ENCODE assay signal across 21 mouse cellular contexts in the genomic region with DNA sequence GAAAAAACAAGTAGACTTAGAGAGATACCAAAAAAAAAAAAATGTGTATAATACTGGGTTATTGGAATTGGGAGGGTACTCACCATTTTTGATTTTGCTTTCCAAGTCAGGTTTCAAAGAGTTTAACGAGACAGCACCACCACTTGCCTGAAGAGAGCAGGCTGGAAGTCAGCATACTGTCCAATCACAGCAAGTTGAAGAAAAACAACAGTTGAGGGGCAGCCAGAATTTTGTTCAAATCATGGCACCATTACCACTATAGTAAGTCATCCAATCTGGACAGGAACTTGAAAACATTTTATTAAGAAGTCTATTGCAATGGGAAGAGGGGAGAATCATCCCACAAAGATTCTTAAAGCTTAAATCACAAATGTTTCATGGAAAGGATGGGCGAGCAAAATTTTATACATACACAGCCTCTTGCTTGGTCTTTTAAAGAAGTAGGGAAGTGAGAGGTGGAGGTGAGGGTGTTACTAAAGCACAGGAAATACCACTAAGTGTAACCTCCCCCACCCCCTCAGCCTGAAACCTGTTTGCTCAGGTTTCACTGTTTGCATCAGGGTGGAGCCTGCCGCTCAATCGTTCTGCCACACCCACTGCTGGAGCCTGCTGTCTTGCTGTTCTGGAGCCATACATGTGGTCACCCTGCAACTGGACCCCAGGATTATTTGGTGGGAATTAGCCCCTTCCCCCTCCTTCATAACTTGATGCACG.
DNase-seq lines count a peak whose midpoint lies in the region; ATAC-seq and TF ChIP-seq lines count a peak whose summit lies in the region.
"Had no signal": no experiment of that assay in that cellular context is flagged by ENCODE, and none has a peak within 500 bp of the region (broad histone marks: within the 10 kb centered on the region; RNA-seq: fewer than 3 reads in every experiment).

No protein-coding gene starts in this region.

- H3K4me2 ChIP-seq in lung, embryonic 14.5 days, result no peak overlapping the region
- no peak overlapping the region for H3K4me2 ChIP-seq in stomach, postnatal 0 days (replicated peaks; ENCODE audit: low read depth)
- H3K4me2 ChIP-seq: embryonic facial prominence, embryonic 15.5 days; forebrain, embryonic 12.5 days; limb, embryonic 13.5 days; neural tube, embryonic 12.5 days had no signal

- no peaks in the 10 kb centered on the region for H3K27me3 ChIP-seq in lung, embryonic 14.5 days (ENCODE audit: insufficient read depth, low read length)
- no peaks in the 10 kb centered on the region for H3K27me3 ChIP-seq in stomach, postnatal 0 days (ENCODE audit: control insufficient read depth, insufficient read depth, low read length)
- H3K27me3 ChIP-seq: embryonic facial prominence, embryonic 15.5 days; forebrain, embryonic 12.5 days; limb, embryonic 13.5 days; megakaryocyte, embryonic 14.5 days; neural tube, embryonic 12.5 days had no signal

- WGBS in lung, embryonic 14.5 days, result 37% methylated on average over 5 of the region's 5 CpGs
- 47% methylated on average over 5 of the region's 5 CpGs for WGBS in stomach, postnatal 0 days

- H3K4me3 ChIP-seq in lung, embryonic 14.5 days (ENCODE audit: low read depth, low read length), result no peak overlapping the region
- no peak overlapping the region for H3K4me3 ChIP-seq in stomach, postnatal 0 days (ENCODE audit: low read depth, low read length)
- H3K4me3 ChIP-seq: embryonic facial prominence, embryonic 15.5 days; forebrain, embryonic 12.5 days; limb, embryonic 13.5 days; megakaryocyte, embryonic 14.5 days; neural tube, embryonic 12.5 days had no signal

- no peak for ATAC-seq in lung, embryonic 14.5 days (ENCODE audit: insufficient read depth)
- no peak for ATAC-seq in stomach, postnatal 0 days (ENCODE audit: low FRiP score, low TSS enrichment)
- ATAC-seq: hindbrain, embryonic 16.5 days had no signal

- no peaks in the 10 kb centered on the region for H3K9me3 ChIP-seq in lung, embryonic 14.5 days (ENCODE audit: low read depth, low read length)
- H3K9me3 ChIP-seq in stomach, postnatal 0 days (ENCODE audit: control insufficient read depth, low read length), result no peaks in the 10 kb centered on the region
- H3K9me3 ChIP-seq: embryonic facial prominence, embryonic 15.5 days; forebrain, embryonic 12.5 days; limb, embryonic 13.5 days; megakaryocyte, embryonic 14.5 days; neural tube, embryonic 12.5 days had no signal

- no peaks in the 10 kb centered on the region for H3K4me1 ChIP-seq in lung, embryonic 14.5 days (ENCODE audit: insufficient read depth)
- no peaks in the 10 kb centered on the region for H3K4me1 ChIP-seq in stomach, postnatal 0 days (replicated peaks; ENCODE audit: control insufficient read depth, insufficient read depth)
- H3K4me1 ChIP-seq: embryonic facial prominence, embryonic 15.5 days; forebrain, embryonic 12.5 days; megakaryocyte, embryonic 14.5 days; neural tube, embryonic 12.5 days had no signal

- TF ChIP-seq CTCF in lung, embryonic 14.5 days (IDR thresholded peaks at IDR 0.05; ENCODE audit: low read depth), result no peak
- no peak for TF ChIP-seq CTCF in stomach, postnatal 0 days (IDR thresholded peaks at IDR 0.05; ENCODE audit: low read depth)

- H3K27ac ChIP-seq in lung, embryonic 14.5 days (ENCODE audit: low read depth), result no peak overlapping the region
- no peak overlapping the region for H3K27ac ChIP-seq in stomach, postnatal 0 days (replicated peaks)
- H3K27ac ChIP-seq: embryonic facial prominence, embryonic 15.5 days; forebrain, embryonic 12.5 days; limb, embryonic 13.5 days; liver, embryonic 14.5 days; neural tube, embryonic 12.5 days had no signal

- no peaks in the 10 kb centered on the region for H3K36me3 ChIP-seq in lung, embryonic 14.5 days (ENCODE audit: insufficient read depth)
- no peaks in the 10 kb centered on the region for H3K36me3 ChIP-seq in stomach, postnatal 0 days (ENCODE audit: control insufficient read depth, insufficient read depth, low read length)
- H3K36me3 ChIP-seq: embryonic facial prominence, embryonic 15.5 days; forebrain, embryonic 12.5 days; limb, embryonic 13.5 days; neural tube, embryonic 12.5 days had no signal

- no peak for TF ChIP-seq EP300 in stomach, postnatal 0 days (optimal IDR thresholded peaks at IDR 0.05)

- peak; percentile 1 for DNase-seq in lung, embryonic 14.5 days
- DNase-seq in lung, postnatal 14 days, result no peak
- DNase-seq in urinary bladder, postnatal 14 days (ENCODE audit: low spot score), result peak; percentile 8
- DNase-seq in urinary bladder, adult 2 months (ENCODE audit: low spot score), result no peak
- DNase-seq in lung, postnatal 10 days, result peak; percentile 7
- DNase-seq in stomach, postnatal 0 days (ENCODE audit: low spot score), result peak; percentile 15
- no peak for DNase-seq in layer of hippocampus, postnatal 36 days
- DNase-seq in cerebellum, adult 18-20 months, result no peak
- DNase-seq: cerebellum, adult 9-11 months; gastrocnemius, postnatal 25 days; heart, postnatal 14 days; kidney, adult 18-20 months; kidney, postnatal 14 days; right cerebral cortex, postnatal 14 days had no signal

- no peak overlapping the region for H3K9ac ChIP-seq in lung, embryonic 14.5 days
- no peak overlapping the region for H3K9ac ChIP-seq in stomach, postnatal 0 days (ENCODE audit: low read length)
- H3K9ac ChIP-seq: embryonic facial prominence, embryonic 15.5 days; forebrain, embryonic 12.5 days; limb, embryonic 13.5 days; liver, embryonic 14.5 days; neural tube, embryonic 12.5 days had no signal

Comparison
In these comparisons a context has a peak if more than half of its experiments do, and no peak if none do; other contexts are left out.
1. DNase-seq: peak in lung, embryonic 14.5 days (single experiment), urinary bladder, postnatal 14 days (single experiment), lung, postnatal 10 days (single experiment) and stomach, postnatal 0 days (single experiment); none in lung, postnatal 14 days (single experiment), urinary bladder, adult 2 months (single experiment), layer of hippocampus, postnatal 36 days (0 of 2) and cerebellum, adult 18-20 months (0 of 2).